Comparison of ENCODE assay signal across 8 mouse cellular contexts in genomic region chr9:35523541-35523940, GRCm38 (mm10). TPM values are rescaled to one million over a fixed set of nuclear protein-coding genes. Genes with fewer than 3 reads are reported as not detected.
DNase-seq lines count a peak whose midpoint lies in the region; TF ChIP-seq lines count a peak whose summit lies in the region.

No protein-coding gene starts in this region.

- peak; percentile 32 for DNase-seq in kidney, postnatal 10 days
- no peak for DNase-seq in kidney, postnatal 36 days
- peak; percentile 58 for DNase-seq in embryo, embryonic 10.5 days (ENCODE audit: low spot score)
- DNase-seq in gastrocnemius, postnatal 25 days, result peak; percentile 61
- DNase-seq in layer of hippocampus, adult 2 months (ENCODE audit: low spot score in 2 of 2), result peak; percentile 68 to 78
- peak; percentile 28 for DNase-seq in lung, postnatal 14 days
- peak; percentile 71 for DNase-seq in skeletal muscle tissue, adult 2 months (ENCODE audit: low read depth, low spot score)
- DNase-seq in spleen, postnatal 14 days (ENCODE audit: low spot score in 2 of 2), result no peak

- TF ChIP-seq CTCF in layer of hippocampus, adult 2 months (conservative IDR thresholded peaks at IDR 0.05), result no peak

- H3K4me3 ChIP-seq in layer of hippocampus, adult 2 months, result peak overlapping the region; percentile 22; the same call in 1 of the 2 replicates

- H3K27ac ChIP-seq in layer of hippocampus, adult 2 months, result peak overlapping the region; percentile 87

RNA-seq across cellular contexts. Expression of gene Gm1113, which starts 5.5 kb away (rescaled TPM):
- not detected for total RNA-seq in gastrocnemius, postnatal 25 days (2021)
- not detected for total RNA-seq in layer of hippocampus, adult 2 months (2021)

RNA-seq across cellular contexts. Expression of gene Ddx25, which starts 34.8 kb away (rescaled TPM):
- not detected for total RNA-seq in gastrocnemius, postnatal 25 days (2021)
- total RNA-seq in layer of hippocampus, adult 2 months (2021), result 10 to 100 TPM; 13.9 to 14.9 TPM

RNA-seq across cellular contexts. Expression of gene Pus3, which starts 34.9 kb away (rescaled TPM):
- total RNA-seq in gastrocnemius, postnatal 25 days (2021), result 1 to 10 TPM; 7.0 to 9.2 TPM
- 10 to 100 TPM; 13.0 to 14.2 TPM for total RNA-seq in layer of hippocampus, adult 2 months (2021)

RNA-seq across cellular contexts. Expression of gene Pate2, which starts 46.5 kb away (rescaled TPM):
- total RNA-seq in gastrocnemius, postnatal 25 days (2021), result not detected
- total RNA-seq in layer of hippocampus, adult 2 months (2021), result under 1 TPM; 0.74 to 0.79 TPM

RNA-seq across cellular contexts. Expression of gene Hyls1, which starts 46.7 kb away (rescaled TPM):
- 1 to 10 TPM; 1.0 to 1.1 TPM for total RNA-seq in gastrocnemius, postnatal 25 days (2021)
- 10 to 100 TPM; 13.0 to 15.8 TPM for total RNA-seq in layer of hippocampus, adult 2 months (2021)

Comparison
In these comparisons a context has a peak if more than half of its experiments do, and no peak if none do; other contexts are left out.
1. DNase-seq: peak in kidney, postnatal 10 days (single experiment), embryo, embryonic 10.5 days (single experiment), gastrocnemius, postnatal 25 days (single experiment), layer of hippocampus, adult 2 months (2 of 2), lung, postnatal 14 days (single experiment) and skeletal muscle tissue, adult 2 months (single experiment); none in kidney, postnatal 36 days (0 of 2) and spleen, postnatal 14 days (0 of 2).
2. RNA of gene Ddx25, which starts 34.8 kb away (total RNA-seq): 13.9 to 14.9 TPM in layer of hippocampus, adult 2 months; not detected in gastrocnemius, postnatal 25 days; every median in the first group is over 10 times any median in the second.